Mouse (Mus musculus): ENCODE measurements around the gene Plekhd1. TPM values are rescaled to one million over a fixed set of nuclear protein-coding genes. Genes with fewer than 3 reads are reported as not detected.

Plekhd1 gene
- polyA plus RNA-seq, 1 experiment from 2014 or later: 3.6 TPM

- no peaks in the 10 kb centered on the region for H3K9me3 ChIP-seq
- no peak overlapping the region for H3K27ac ChIP-seq
- no peak overlapping the region for H3K9ac ChIP-seq (replicated peaks)
- H3K4me2 ChIP-seq (replicated peaks): no peak overlapping the region
- no peak overlapping the region for H3K4me3 ChIP-seq (replicated peaks)
- H3K27me3 ChIP-seq: no peaks in the 10 kb centered on the region
- H3K4me1 ChIP-seq (replicated peaks): no peaks in the 10 kb centered on the region
- WGBS: 68% methylated on average over 11 of the region's 11 CpGs
- H3K36me3 ChIP-seq: no peaks in the 10 kb centered on the region
- ATAC-seq: no peak
These were observed 14.0 kb downstream of the Plekhd1 start for GRCm38 (mm10) chr12:80706208-80706914.

DNA sequence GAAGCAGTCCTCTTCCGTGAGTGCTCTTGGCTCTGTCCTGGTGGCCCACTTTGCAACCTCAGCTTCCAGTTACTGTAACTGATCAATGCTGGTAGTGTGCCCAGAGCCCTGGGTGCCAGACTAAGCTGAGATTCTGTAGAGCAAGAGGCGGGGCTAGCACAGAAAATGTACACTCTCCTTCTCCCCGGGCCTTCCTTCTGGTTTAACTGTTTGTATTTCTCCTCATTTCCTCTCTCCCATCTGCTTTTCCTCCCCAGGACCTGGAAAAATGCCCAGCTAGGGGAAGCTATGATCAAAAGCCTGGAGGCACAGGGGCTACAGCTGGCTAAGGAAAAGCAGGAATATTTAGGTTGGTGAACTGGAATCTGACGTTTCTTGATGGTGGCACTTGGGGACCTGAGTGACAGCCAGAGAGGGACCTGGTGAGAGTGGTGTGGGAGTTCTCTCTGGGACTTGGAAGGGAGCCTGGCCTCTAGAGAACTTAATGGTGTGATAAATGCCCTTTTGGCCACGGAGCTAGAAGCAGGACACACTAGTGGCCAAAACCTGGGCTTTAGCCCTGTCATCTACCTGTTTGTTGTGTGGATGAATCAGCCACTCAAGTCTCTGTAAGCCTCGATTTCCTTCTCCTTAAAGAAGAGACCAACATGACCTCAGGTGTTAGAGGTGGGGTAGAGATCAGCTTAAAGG lies 14.7 kb downstream of the Plekhd1 start:
- H3K9me3 ChIP-seq: no peaks in the 10 kb centered on the region
- no peaks in the 10 kb centered on the region for H3K27me3 ChIP-seq
- no peaks in the 10 kb centered on the region for H3K36me3 ChIP-seq
- H3K4me2 ChIP-seq (replicated peaks): no peak overlapping the region
- 67% methylated on average over 6 of the region's 6 CpGs for WGBS
- H3K9ac ChIP-seq (replicated peaks): no peak overlapping the region
- no peak overlapping the region for H3K27ac ChIP-seq
- H3K4me3 ChIP-seq (replicated peaks): no peak overlapping the region
- no peak for ATAC-seq
- no peaks in the 10 kb centered on the region for H3K4me1 ChIP-seq (replicated peaks)

- 0 out of 2 replicates have a peak, but pooled peaks cover 3% of the 10 kb centered on the region for H3K27me3 ChIP-seq
- H3K9me3 ChIP-seq: no peaks in the 10 kb centered on the region
- no peak overlapping the region for H3K27ac ChIP-seq
- H3K36me3 ChIP-seq: no peaks in the 10 kb centered on the region
- H3K4me2 ChIP-seq (replicated peaks): no peak overlapping the region
- 82% methylated on average over 6 of the region's 6 CpGs for WGBS
- H3K4me3 ChIP-seq (replicated peaks): no peak overlapping the region
- peaks cover 4% of the 10 kb centered on the region; the same call in 1 of the 2 replicates for H3K4me1 ChIP-seq (replicated peaks)
- no peak overlapping the region for H3K9ac ChIP-seq (replicated peaks)
- ATAC-seq: no peak
These were observed 23.5 kb downstream of the Plekhd1 start for GRCm38 (mm10) chr12:80715915-80716314.

DNA sequence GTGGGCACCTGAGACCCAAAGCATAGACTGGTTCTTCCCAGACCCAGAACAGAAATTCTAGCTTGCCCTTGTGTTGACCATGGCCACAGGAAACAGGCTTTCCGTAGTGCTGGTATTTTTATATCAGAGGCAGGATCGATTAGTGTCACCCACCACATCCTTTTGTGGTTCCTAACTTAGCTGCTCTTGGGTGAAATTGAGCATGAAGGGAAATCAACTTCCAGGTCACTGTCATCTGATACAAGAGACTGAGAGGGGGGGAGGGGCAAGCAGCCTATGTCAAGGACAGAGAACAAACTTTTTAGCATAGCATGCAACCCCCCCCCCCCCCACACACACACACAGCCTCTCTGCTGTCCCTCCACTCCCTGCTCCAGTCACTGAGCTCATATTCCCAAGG lies 26.8 kb downstream of the Plekhd1 start:
- H3K9me3 ChIP-seq: no peaks in the 10 kb centered on the region
- no peak overlapping the region for H3K4me3 ChIP-seq (replicated peaks)
- no peaks in the 10 kb centered on the region for H3K36me3 ChIP-seq
- peaks cover 4% of the 10 kb centered on the region; the same call in 1 of the 2 replicates for H3K4me1 ChIP-seq (replicated peaks)
- no peak overlapping the region for H3K9ac ChIP-seq (replicated peaks)
- WGBS: 63% methylated on average over 2 of the region's 2 CpGs
- H3K4me2 ChIP-seq (replicated peaks): no peak overlapping the region
- H3K27ac ChIP-seq: no peak overlapping the region
- no peak for ATAC-seq
- H3K27me3 ChIP-seq: 0 out of 2 replicates have a peak, but pooled peaks cover 3% of the 10 kb centered on the region

GRCm38 (mm10) chr12:80720507-80720906 lies 28.1 kb downstream of the Plekhd1 start:
- peaks cover 4% of the 10 kb centered on the region; the same call in 1 of the 2 replicates for H3K4me1 ChIP-seq (replicated peaks)
- no peak overlapping the region for H3K9ac ChIP-seq (replicated peaks)
- no peaks in the 10 kb centered on the region for H3K9me3 ChIP-seq
- H3K27me3 ChIP-seq: 0 out of 2 replicates have a peak, but pooled peaks cover 6% of the 10 kb centered on the region
- no peak for ATAC-seq
- H3K36me3 ChIP-seq: no peaks in the 10 kb centered on the region
- 37% methylated on average over 12 of the region's 12 CpGs for WGBS
- H3K27ac ChIP-seq: no peak overlapping the region
- no peak overlapping the region for H3K4me3 ChIP-seq (replicated peaks)
- no peak overlapping the region for H3K4me2 ChIP-seq (replicated peaks)

DNA sequence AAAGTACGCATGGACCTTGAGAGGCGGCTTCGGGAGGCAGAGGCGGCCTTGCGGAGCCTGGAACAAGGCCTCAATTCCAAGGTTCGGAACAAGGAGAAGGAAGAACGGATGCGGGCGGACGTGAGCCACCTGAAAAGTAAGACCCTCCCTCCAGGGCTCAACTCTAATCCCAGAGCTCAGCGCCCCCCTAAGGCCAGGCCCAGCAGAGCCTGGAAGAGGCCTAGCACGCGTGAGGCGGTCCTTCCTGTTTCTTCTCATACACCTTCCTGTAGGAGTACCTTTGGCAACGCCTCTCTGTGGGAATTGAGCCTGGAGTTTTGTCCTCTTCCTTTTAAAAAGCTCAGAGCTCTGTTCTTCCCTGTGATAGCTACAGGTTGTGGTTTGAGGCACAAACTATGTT lies 29.1 kb downstream of the Plekhd1 start:
- Histone ChIP-seq H3K36me3 (no peaks in the 10 kb centered on the region), H3K9ac (replicated peaks) (no peak overlapping the region), H3K27ac (no peak overlapping the region), H3K9me3 (no peaks in the 10 kb centered on the region), H3K4me1 (replicated peaks) (peaks cover 4% of the 10 kb centered on the region; the same call in 1 of the 2 replicates), H3K27me3 (0 out of 2 replicates have a peak, but pooled peaks cover 6% of the 10 kb centered on the region), H3K4me3 (replicated peaks) (no peak overlapping the region), H3K4me2 (replicated peaks) (no peak overlapping the region)
- ATAC-seq: no peak
- WGBS: 87% methylated on average over 15 of the region's 15 CpGs

- Histone ChIP-seq H3K9me3 (no peaks in the 10 kb centered on the region), H3K27ac (no peak overlapping the region), H3K4me3 (replicated peaks) (no peak overlapping the region), H3K4me2 (replicated peaks) (no peak overlapping the region), H3K9ac (replicated peaks) (no peak overlapping the region), H3K27me3 (peaks cover 5% of the 10 kb centered on the region; the same call in 1 of the 2 replicates), H3K36me3 (no peaks in the 10 kb centered on the region), H3K4me1 (replicated peaks) (peaks cover 4% of the 10 kb centered on the region; the same call in 1 of the 2 replicates)
- no peak for ATAC-seq
- 30% methylated on average over 10 of the region's 10 CpGs for WGBS
These were observed 32.6 kb downstream of the Plekhd1 start for GRCm38 (mm10) chr12:80724853-80725559.

DNA sequence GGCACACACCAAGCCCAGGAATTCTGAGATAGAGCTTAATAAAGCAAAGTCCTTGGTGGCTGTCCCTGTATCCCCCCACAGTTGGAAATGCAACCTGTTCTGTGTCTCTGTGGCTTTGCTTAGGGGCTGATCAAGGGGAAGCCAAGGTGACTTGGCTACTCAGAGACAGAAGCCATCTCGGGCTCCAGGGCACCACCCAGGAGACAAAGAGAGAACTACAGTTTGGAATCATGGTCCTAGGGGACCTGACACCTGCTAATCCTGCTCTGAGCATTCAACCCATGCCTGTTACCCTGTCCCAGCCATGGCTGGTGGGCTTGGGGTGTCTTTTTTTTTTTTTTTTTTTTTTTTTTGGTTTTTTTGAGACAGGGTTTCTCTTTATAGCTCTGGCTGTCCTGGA lies 35.8 kb downstream of the Plekhd1 start:
- Histone ChIP-seq H3K27ac (no peak overlapping the region), H3K9ac (replicated peaks) (no peak overlapping the region), H3K4me2 (replicated peaks) (no peak overlapping the region), H3K4me1 (replicated peaks) (no peaks in the 10 kb centered on the region), H3K4me3 (replicated peaks) (no peak overlapping the region), H3K27me3 (peaks cover 5% of the 10 kb centered on the region; the same call in 1 of the 2 replicates), H3K36me3 (no peaks in the 10 kb centered on the region), H3K9me3 (no peaks in the 10 kb centered on the region)
- ATAC-seq: no peak
- WGBS: 29% methylated on average over 1 of the region's 1 CpGs

GRCm38 (mm10) chr12:80728814-80729213 lies 36.4 kb downstream of the Plekhd1 start:
- WGBS: 56% methylated on average over 2 of the region's 2 CpGs
- Histone ChIP-seq H3K27me3 (peaks cover 5% of the 10 kb centered on the region; the same call in 1 of the 2 replicates), H3K4me2 (replicated peaks) (no peak overlapping the region), H3K9ac (replicated peaks) (no peak overlapping the region), H3K9me3 (no peaks in the 10 kb centered on the region), H3K4me3 (replicated peaks) (no peak overlapping the region), H3K36me3 (no peaks in the 10 kb centered on the region), H3K4me1 (replicated peaks) (no peaks in the 10 kb centered on the region), H3K27ac (no peak overlapping the region)
- ATAC-seq: no peak

GRCm38 (mm10) chr12:80729758-80730530 lies 37.6 kb downstream of the Plekhd1 start:
- 85% methylated on average over 12 of the region's 12 CpGs for WGBS
- H3K9ac ChIP-seq (replicated peaks): no peak overlapping the region
- no peak overlapping the region for H3K27ac ChIP-seq
- no peaks in the 10 kb centered on the region for H3K36me3 ChIP-seq
- H3K4me3 ChIP-seq (replicated peaks): no peak overlapping the region
- H3K27me3 ChIP-seq: peaks cover 5% of the 10 kb centered on the region; the same call in 1 of the 2 replicates
- no peak overlapping the region for H3K4me2 ChIP-seq (replicated peaks)
- ATAC-seq: peak; percentile 5; the same call in 1 of the 2 replicates
- no peaks in the 10 kb centered on the region for H3K4me1 ChIP-seq (replicated peaks)
- H3K9me3 ChIP-seq: no peaks in the 10 kb centered on the region

GRCm38 (mm10) chr12:80730567-80730966 lies 38.2 kb downstream of the Plekhd1 start:
- Histone ChIP-seq H3K4me3 (replicated peaks) (no peak overlapping the region), H3K4me1 (replicated peaks) (peaks cover 2% of the 10 kb centered on the region), H3K27me3 (peaks cover 2% of the 10 kb centered on the region; the same call in 1 of the 2 replicates), H3K27ac (peak overlapping the region; percentile 54), H3K9ac (replicated peaks) (no peak overlapping the region), H3K36me3 (no peaks in the 10 kb centered on the region), H3K9me3 (no peaks in the 10 kb centered on the region), H3K4me2 (replicated peaks) (no peak overlapping the region)
- WGBS: 5% methylated on average over 9 of the region's 9 CpGs
- peak; percentile 94 for ATAC-seq

Measured in midbrain, embryonic 13.5 days (tissue).